Mouse (Mus musculus) CH12F3 (cell line): ENCODE measurements around the gene Dcbld2.

Experiments used
- in situ Hi-C: fragments of 300-500 bp; cut with MboI; formaldehyde crosslinking; loops from 2 replicates; pipeline ENCODE4 v1.14.3; 2020; ENCODE audit warnings: low sequenced_read_pairs

Gene Dcbld2

DNA sequence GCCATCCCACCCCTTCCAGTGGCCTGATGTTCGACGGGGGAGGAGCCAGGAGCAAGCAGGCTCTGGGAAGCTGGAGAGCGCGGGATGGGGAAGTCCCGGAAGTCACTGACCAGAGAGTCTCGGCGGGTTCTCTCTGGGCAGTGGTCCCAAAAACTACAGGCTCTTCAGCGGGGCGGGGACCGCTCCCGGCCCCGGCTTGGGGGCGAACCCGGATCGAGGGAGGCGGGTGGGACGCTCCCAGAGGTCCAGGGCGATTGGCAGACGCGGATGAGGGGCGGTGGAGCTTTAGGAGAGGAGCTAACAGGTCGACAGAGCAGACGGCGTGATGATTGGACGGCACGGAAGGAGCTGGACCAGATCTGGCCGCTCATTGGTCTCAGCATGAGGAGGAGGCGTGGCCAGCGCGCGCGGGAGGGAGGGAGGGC, at the start of gene Dcbld2:
Gene Dcbld2 (plus strand): TSS at position 382 of the 425 bp plus-strand sequence.
- in situ Hi-C loops = no loop called here

DNA sequence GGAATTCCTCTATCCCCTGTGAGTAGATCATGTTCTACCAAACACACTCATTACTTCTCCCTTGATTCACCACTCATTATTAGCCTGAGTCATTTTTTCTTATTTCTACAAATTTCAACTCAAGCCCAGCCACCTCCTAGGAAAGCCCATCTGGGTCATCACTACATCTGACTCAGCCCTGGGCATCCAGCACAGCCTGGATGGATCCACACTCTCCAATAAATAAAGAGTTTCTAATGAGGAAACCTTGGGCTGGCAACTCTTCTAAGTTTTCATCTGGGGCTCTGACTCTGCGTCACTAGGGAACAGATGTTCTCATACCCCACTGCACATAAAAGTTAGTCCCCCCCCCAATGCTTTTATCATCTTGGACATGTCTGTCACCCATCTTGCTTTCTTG, 31.1 kb upstream of the Dcbld2 start:
- in situ Hi-C loops = no loop called here

DNA sequence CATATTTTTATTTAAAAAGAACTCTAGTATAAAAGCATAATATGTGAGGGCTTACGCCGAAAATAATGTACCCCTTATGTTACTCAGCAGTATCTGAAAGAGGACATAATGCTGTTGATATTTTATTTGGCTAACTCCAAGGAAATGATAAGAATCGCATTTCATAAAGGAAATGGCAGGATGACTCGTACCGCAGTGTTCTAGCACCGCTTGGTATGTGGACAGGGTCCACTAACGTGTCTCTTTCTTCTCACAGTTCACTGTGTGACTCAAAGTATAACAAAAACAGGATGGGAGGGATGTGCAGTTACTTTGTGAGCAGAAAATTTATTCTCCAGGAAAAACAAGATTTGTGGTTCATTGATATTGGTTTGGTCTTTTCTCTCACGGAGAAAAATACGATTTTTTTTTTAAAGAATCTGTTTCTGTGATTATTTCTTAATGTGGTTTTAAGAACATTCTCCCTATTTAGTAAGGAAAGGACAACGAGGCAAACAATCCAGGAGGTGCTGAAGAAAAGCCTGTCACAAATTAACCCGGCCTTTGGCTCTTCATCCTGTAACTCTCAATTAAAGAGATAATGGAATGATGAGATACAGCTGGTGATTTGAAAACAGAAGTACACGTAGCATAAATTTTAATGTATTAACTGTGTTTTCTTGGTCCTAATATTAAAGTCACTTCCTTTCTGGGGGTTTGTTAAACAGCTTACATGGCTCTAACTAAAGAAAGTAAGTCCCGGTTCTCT, 30.3 kb upstream of the Dcbld2 start:
- in situ Hi-C loops = no loop called here

DNA sequence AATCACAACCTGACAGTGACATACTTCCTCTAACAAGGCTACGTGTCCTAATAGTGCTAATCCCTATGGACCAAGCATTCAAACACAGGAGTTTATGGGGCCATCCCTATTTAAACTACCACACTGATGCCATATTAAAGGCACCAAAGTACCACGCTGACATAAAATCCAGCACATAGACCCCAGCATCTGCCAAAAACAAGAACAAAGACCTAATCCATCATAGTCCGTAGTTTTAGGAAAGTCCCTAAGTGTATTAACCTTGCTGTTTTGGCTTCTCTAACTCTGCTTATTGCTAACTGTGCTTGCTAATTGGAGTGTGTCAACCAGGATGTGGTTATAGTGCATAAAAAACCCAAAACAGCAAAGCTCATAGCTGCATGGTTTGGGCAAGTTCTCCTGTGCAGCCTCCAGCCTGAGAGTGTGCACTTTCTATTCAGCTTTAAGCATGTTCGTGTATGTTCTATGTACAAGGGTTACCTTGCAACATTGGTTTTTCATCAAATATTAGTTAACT, 21.9 kb upstream of the Dcbld2 start:
- in situ Hi-C loops = no loop called here

DNA sequence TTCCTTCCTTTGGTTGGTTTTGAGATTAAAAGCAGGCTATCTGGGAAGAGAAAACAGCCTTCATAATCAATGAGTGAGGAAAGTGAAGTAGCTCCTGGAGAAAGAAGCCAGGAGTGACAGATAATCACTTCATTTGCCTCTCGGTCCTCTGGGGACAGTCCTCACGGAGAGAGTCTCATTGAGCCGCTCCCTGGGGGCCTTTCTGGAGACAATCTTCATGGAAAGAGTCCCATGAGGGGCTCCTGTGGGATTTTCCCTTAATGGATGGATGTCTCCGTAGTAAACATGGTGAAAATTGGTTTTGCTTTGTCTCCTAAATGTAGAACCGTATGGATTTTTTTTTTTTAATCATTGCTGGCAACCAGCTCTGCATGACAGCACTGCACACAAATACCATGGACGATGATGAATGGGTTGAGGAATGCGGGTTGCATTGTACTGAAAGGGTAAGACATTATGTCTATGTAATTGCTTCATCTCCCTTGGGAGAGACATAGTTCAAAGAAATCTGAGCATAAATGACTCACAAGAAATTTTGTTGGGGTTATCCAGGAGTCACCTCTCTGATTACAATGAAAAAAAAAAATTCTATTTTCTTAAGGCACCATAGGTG, 19.0 kb upstream of the Dcbld2 start:
- in situ Hi-C loops = no loop called here

DNA sequence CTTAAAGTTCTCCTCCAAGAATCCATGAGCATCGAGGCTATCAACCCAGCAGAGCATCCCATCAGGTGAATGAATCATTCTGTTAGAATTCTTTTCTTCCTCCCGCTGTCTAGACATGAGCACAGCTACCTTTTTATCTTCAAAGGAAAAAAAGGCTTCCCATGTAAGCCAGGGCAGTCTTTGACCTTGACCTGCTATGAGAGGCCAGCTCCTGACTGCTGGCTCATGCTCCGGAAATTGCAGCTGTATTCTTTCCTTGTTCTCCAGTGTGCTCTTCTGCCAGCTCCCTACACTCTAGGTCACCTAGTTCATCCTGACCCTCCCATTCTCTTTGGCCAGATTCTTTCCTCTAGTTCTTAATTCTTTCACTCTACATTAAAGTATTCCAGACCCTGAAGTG, 15.2 kb upstream of the Dcbld2 start:
- in situ Hi-C loops = no loop called here

DNA sequence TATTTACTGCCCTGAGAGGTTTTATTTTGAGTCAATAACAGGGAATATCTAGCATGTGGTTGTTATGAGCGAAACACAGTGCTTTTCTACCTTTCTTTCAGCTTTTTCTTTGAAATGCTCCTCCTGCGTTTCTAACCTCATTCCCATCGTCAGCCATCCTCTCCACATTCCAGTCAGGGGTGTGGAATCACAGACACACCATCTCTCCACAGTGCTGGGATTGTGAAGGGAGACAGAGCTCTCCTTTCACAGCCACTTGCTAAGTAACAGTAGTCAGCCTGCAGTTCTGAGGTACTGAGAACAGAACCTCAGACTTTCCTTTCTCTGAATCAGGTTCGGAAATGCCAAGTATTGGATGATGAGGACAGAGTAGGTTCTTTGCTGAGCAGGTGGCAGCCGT, 14.1 kb upstream of the Dcbld2 start:
- in situ Hi-C loops = no loop called here

DNA sequence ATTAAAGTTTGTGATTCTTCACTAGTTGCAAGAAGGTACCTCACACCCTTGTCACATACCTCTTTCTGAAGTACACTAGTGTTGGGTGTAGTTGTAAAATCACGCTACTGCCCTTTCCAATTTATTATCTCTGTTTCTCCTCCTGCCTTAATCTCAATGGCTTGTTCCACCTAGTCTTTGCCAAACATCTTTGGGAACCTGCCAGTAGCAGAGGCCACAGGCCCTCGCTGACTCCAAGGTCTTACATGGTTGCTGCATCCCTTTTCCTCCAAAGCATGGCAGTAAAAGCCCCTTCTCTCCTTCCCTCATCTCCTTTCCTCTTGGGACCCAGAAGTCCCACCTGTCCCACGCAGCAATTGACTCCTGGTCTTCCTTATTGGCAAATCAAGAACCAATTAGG, 9.6 kb upstream of the Dcbld2 start:
- in situ Hi-C loops = no loop called here

DNA sequence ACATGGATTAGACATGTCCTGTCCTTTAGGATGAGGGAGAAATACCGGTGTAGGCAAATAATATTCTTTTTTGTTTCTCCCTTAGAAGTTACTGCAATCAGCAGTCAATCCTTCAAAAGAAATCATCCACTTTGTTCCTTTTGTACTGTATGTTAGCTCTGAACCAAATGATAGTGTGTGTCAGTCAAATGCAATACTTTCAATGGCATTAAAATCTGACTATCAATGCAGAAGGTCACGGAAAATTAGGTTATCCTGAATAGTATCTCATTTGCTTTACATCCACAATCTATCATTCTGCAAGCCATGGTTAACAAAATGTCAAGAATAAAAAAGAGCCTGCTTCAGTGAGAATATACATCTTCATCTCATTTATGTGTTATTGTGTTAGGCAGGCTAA, 7.2 kb upstream of the Dcbld2 start:
- in situ Hi-C loops = no loop called here

DNA sequence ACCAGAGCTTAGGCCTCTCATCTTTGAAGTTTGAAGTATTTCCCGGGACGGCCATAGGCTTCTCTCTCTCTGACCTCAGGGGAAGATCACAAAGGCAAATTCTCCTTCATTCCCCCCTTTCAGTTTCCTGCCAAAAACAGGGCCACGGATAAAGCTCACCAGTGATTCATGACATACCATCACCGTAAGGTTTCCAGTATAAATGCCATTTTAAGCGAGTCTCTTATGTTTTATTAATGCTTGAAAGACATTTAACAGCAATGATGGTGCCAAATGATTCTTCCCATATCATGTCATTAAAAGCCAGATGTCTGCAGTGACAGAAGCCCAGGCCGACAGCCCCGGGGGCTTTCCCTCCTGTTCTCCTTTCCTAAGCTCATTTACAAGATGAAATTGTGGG, 3.6 kb upstream of the Dcbld2 start:
- in situ Hi-C loops = no loop called here

DNA sequence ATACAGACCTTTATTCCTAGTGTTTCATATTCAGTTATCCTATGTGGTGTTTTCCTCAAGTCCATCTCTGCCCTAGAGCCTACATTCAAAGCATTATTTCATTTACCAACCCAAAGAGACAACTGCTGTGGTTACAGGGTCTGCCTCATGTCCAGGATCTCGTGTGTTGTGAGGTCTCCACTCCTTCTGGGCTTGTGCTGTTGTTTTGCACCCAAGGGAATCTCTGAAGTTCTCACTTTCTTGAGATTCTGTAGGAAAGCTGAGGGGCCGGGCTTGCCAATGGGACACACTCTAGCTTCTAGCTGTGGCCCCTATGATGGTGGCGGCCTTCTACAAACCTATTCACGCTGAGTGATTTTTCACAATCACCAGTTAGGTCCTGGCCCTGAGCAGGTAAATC, 3.0 kb upstream of the Dcbld2 start:
- in situ Hi-C loops = no loop called here

DNA sequence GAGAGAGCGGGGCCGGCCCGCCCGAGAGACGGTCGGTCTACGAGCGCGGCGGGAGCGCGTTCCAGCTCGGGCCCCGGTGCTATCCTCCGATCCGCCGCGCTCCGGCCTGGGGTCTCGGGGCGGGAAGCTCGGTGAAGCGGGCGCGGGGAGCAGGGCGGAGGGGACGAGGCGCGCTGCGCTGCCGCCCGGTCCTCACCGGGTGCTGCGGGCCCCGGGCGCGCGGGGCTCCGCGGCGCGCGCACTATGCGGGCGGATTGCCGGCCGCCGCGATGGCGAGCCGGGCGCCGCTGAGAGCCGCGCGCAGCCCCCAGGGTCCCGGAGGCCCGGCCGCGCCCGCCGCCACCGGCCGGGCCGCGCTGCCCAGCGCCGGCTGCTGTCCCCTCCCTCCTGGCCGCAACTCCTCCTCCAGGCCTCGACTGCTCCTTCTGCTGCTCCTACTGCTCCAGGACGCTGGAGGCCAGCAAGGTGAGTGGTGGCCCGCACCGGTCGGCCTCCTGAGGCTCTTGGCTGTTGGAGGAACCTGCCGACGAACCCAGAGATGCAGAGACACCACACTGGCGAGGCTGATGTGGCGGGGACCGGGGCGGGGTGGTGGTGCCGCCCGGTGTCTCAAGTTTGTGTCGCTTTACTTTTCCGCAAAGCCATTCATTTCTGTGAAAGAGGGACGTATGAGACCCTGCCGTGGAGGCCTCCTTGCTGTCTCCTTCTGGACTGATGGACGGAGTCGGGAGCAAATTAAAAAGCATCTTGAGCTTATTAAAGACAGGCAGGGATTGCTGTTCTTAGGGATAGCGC, 441 bp downstream of the Dcbld2 start:
- in situ Hi-C loops = no loop called here

DNA sequence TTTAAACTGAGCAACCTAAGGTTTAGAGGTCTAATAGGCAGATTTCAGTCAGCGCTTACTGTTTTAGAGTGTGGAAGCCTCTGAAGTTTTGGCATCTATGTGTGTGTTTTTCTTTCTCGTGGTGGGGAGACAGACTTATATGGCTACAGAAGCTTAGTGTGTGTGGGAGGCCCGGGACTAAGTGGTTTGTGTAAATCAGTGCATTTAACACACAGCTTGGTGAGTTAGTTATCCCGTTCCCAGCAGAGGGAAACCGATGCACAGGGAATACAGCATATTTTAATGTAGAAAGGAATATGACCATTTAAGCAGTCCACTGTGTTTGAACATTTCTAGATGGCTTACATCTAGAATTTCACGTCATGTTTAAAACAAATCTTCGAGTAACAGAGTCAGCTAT, 1.6 kb downstream of the Dcbld2 start:
- in situ Hi-C loops = no loop called here

DNA sequence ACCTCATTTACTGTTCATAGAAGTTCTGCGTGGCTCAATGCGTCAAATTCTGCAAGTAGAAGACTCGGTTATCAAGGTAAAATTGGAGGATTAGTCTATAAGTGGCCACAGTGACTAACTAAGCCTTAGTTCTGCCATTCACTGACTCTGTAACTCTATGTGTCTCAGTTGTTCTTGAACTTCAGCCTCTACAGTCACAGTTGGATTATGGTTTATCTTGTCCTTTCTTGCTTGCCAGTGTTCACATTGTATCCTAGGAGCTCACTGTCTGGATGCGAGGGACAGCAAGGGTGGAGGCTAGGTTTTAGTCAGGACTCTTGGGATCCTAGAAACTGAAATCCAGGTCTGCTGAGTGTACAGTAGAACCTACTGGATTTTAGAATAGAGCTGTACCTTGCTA, 6.6 kb downstream of the Dcbld2 start:
- in situ Hi-C loops = no loop called here

DNA sequence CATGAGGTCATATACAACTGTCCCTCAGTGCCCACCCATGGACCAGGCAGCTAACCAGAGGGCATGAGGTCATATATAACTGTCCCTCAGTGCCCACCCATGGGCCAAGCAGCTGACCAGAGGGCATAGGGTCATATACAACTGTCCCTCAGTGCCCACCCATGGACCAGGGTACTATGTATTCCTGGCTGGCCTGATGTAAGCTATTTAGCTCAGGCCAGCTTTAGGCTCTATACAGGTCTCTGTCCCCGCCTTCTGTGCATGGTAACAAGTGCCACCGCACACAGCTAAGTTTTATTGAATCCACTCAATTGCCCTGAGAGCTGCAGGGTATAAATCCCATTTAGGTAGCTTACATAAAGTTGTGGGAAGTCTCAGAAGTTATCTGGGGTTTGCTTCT, 7.3 kb downstream of the Dcbld2 start:
- in situ Hi-C loops = no loop called here

DNA sequence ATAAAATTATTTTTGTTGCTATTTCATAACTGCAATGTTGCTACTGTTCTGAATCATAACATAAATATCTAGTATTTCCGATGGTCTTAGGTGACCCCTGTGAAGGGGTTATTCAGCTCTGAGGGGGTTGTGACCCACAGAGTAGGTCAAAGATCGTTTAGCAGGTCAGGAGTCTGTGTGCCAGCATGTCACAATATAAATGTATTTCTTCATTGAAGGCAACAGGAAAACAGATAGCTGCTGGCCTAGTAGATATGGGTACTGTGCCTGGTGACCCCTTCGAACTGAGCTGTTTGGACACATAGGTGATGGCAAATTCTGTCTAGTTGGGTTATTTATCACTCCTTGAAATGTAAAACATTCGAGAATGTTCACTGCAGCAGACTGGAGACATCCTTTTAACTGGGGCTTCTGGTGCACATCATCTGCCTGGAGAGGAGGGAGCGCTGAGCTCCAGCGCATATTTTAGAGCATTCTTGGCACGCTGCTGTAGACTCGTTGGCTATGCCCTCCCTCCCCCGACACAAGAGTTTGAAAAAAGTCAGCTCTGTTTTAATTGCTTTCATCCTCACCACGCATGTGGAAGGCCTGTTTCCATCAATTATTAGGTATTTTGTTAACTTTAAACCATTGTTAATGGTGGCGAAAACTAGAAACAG, 13.6 kb downstream of the Dcbld2 start:
- in situ Hi-C loops = no loop called here

DNA sequence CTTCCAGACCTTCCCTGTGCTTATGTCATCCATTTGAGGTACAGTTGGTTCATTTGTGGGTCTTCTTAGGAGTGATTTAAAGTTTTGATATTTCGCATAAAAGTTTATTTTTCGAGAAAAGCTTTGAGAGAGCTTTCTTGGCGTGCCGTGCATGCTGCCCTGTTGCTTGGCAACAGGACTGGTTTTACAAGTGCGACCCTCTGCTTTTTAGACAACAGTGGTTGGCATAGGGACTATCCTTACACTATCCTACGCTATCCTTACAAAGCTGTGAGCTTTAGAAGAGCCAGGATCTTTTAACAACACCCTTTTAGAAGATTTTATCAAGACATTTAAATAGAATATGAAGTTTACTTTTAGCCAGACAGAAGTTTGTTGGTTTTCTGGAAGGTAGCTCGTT, 22.0 kb downstream of the Dcbld2 start:
- in situ Hi-C loops = loop anchor here (25.0 kb wide), 1 partner anchor 982 kb away; the partner anchor contains the start of gene Gabrr3

DNA sequence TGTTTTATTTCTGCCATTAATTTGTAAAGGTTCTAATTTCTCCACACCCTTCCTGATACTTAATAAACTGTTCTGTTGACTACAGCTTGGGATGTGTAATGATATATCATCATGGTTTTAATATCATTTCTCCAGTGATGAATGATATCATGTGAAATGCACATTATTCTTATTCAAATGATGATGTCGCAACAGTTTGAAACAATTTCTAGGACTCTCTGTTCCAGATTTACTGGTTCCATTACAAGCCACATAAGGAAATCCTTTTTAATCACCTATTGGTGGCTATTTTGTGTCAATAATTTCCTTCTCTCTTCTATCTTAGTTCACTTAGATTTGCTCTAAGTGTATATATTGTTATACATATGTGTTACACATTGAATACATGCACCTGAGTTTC, 24.1 kb downstream of the Dcbld2 start:
- in situ Hi-C loops = loop anchor here (25.0 kb wide), 1 partner anchor 980 kb away; the partner anchor contains the start of gene Gabrr3

DNA sequence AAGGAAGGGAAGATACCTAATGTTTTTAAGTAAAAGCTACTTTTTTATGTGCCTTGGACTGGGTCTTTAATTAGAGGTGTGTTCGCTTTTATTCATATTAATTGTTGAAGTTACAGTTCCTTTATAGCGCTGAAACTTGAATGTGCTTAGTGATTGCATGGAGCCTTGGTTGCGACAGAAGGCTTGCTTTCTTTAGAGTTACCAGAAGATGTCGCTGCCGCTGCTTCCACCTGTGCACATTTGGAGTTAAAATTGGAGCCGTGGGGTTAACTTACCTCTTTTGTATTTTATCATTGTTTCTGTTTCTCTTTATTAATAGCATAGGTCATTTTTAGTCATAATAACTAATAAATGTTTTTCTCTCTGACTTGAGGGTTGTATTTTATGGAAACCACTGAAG, 36.5 kb downstream of the Dcbld2 start:
- in situ Hi-C loops = loop anchor here (25.0 kb wide), 1 partner anchor 968 kb away; the partner anchor contains the start of gene Gabrr3

DNA sequence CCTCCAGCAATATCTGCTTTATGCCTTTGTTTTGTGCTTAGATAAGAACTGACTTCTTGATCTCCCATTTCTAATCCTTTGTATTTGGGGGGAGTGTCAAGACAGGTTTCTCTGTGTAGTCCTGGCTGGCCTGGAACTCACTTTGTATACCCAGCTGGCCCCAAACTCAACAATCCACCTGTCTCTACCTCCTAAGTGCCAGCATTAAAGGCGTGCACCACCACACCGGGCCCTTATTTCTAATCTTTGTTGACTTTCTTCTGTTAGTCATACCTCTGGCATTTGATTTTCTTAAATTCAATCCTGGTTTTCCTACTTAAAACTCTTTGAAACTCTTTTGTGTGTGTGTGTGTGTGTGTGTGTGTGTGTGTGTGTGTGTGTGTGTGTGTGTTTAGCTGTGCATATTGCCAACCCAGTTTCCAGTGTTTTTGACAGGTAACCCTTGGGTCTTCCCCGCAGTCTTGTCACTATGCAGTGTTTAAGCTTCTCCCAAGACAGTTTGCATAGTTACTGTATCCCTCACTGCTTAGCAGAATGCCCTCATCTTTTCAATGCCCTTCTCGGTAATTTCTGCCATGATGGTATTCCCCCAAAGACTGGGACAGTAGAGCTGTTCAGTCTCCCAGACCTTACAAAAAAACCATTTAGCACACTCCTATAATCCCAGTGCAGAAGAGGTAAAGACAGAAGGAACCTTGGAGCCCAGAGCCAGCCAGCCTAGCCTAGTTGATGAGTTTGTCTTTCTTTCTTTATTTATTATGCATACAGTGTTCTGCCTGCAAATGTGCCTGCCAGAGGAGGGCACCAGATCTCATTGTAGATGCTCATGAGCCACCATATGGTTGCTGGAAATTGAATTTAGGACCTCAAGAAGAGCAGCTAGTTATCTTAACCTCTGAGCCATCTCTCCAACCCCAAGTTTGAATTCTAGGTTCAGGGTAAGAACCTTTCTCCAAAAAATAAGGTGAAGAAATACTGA, 38.3 kb downstream of the Dcbld2 start:
- in situ Hi-C loops = loop anchor here (25.0 kb wide), 1 partner anchor 966 kb away; the partner anchor contains the start of gene Gabrr3
